Mouse (Mus musculus): ENCODE measurements around the gene Arid1b. TPM values are rescaled to one million over a fixed set of nuclear protein-coding genes. Genes with fewer than 3 reads are reported as not detected.
"Not testable (repeated sequence)": the region's sequence is repeated elsewhere in the genome, so short reads cannot be mapped to it uniquely, and the experiment has no call there.

Gene Arid1b
- total and polyA plus RNA-seq, 2 experiments: 9.7 to 11.7 TPM

GRCm38 (mm10) chr17:5085942-5086341 lies 91.8 kb downstream of the Arid1b start:
- H3K9ac ChIP-seq (ENCODE audit: low read depth, low read length): no peak overlapping the region
- WGBS: 13% methylated on average over 5 of the region's 5 CpGs
- TF ChIP-seq POLR2A (IDR thresholded peaks at IDR 0.05; ENCODE audit: extremely low read depth, insufficient read depth, low read length): no peak
- TF ChIP-seq CTCF (IDR thresholded peaks at IDR 0.05; ENCODE audit: low read depth, low read length): no peak
- peaks cover 30% of the 10 kb centered on the region for H3K4me1 ChIP-seq (ENCODE audit: control insufficient read depth, insufficient read depth, low read length)
- H3K27me3 ChIP-seq (ENCODE audit: control insufficient read depth, insufficient read depth, low read length): no peaks in the 10 kb centered on the region
- peak overlapping the region; percentile 8; the same call in 1 of the 2 replicates for H3K27ac ChIP-seq (replicated peaks; ENCODE audit: insufficient read depth, low read depth, low read length)
- DNase-seq (ENCODE audit: extremely low read depth, low read depth, low spot score): peak; percentile 60
- peaks cover 41% of the 10 kb centered on the region for H3K79me2 ChIP-seq (ENCODE audit: control insufficient read depth, insufficient read depth, low read length)
- H3K4me3 ChIP-seq (ENCODE audit: insufficient read depth, low read depth, low read length): no peak overlapping the region
- no peaks in the 10 kb centered on the region for H3K36me3 ChIP-seq (ENCODE audit: control insufficient read depth, insufficient read depth, low read length)

GRCm38 (mm10) chr17:5088241-5088640 lies 94.1 kb downstream of the Arid1b start:
- peak overlapping the region; percentile 75 for H3K27ac ChIP-seq (replicated peaks; ENCODE audit: insufficient read depth, low read depth, low read length)
- WGBS: 19% methylated on average over 2 of the region's 2 CpGs
- DNase-seq (ENCODE audit: extremely low read depth, low read depth, low spot score): peak; percentile 82
- not testable (repeated sequence) for H3K4me3 ChIP-seq (ENCODE audit: insufficient read depth, low read depth, low read length); H3K36me3 ChIP-seq (ENCODE audit: control insufficient read depth, insufficient read depth, low read length); H3K9ac ChIP-seq (ENCODE audit: low read depth, low read length); H3K27me3 ChIP-seq (ENCODE audit: control insufficient read depth, insufficient read depth, low read length)
- peaks cover 24% of the 10 kb centered on the region for H3K4me1 ChIP-seq (ENCODE audit: control insufficient read depth, insufficient read depth, low read length)
- H3K79me2 ChIP-seq (ENCODE audit: control insufficient read depth, insufficient read depth, low read length): peaks cover 41% of the 10 kb centered on the region

GRCm38 (mm10) chr17:5088822-5089221 lies 94.7 kb downstream of the Arid1b start:
- no peak for TF ChIP-seq POLR2A (IDR thresholded peaks at IDR 0.05; ENCODE audit: extremely low read depth, insufficient read depth, low read length)
- TF ChIP-seq CTCF (IDR thresholded peaks at IDR 0.05; ENCODE audit: low read depth, low read length): no peak
- H3K79me2 ChIP-seq (ENCODE audit: control insufficient read depth, insufficient read depth, low read length): peaks cover 38% of the 10 kb centered on the region; the same call in 1 of the 2 replicates
- 39% methylated on average over 5 of the region's 5 CpGs for WGBS
- H3K27ac ChIP-seq (replicated peaks; ENCODE audit: insufficient read depth, low read depth, low read length): peak overlapping the region; percentile 39; the same call in 1 of the 2 replicates
- no peaks in the 10 kb centered on the region for H3K36me3 ChIP-seq (ENCODE audit: control insufficient read depth, insufficient read depth, low read length)
- no peak overlapping the region for H3K4me3 ChIP-seq (ENCODE audit: insufficient read depth, low read depth, low read length)
- peak; percentile 59 for DNase-seq (ENCODE audit: extremely low read depth, low read depth, low spot score)
- H3K4me1 ChIP-seq (ENCODE audit: control insufficient read depth, insufficient read depth, low read length): peaks cover 23% of the 10 kb centered on the region
- H3K27me3 ChIP-seq (ENCODE audit: control insufficient read depth, insufficient read depth, low read length): no peaks in the 10 kb centered on the region
- no peak overlapping the region for H3K9ac ChIP-seq (ENCODE audit: low read depth, low read length)

- Histone ChIP-seq H3K27me3 (ENCODE audit: control insufficient read depth, insufficient read depth, low read length) (no peaks in the 10 kb centered on the region), H3K4me3 (ENCODE audit: insufficient read depth, low read depth, low read length) (peak overlapping the region; percentile 34; the same call in 1 of the 2 replicates), H3K4me1 (ENCODE audit: control insufficient read depth, insufficient read depth, low read length) (peaks cover 24% of the 10 kb centered on the region), H3K27ac (replicated peaks; ENCODE audit: insufficient read depth, low read depth, low read length) (0 out of 2 replicates have a peak overlapping the region, but pooled peaks have one; percentile 31), H3K36me3 (ENCODE audit: control insufficient read depth, insufficient read depth, low read length) (no peaks in the 10 kb centered on the region), H3K9ac (ENCODE audit: low read depth, low read length) (peak overlapping the region; percentile 6; the same call in 1 of the 2 replicates), H3K79me2 (ENCODE audit: control insufficient read depth, insufficient read depth, low read length) (peaks cover 38% of the 10 kb centered on the region; the same call in 1 of the 2 replicates)
- no peak for TF ChIP-seq POLR2A (IDR thresholded peaks at IDR 0.05; ENCODE audit: extremely low read depth, insufficient read depth, low read length)
- no peak for TF ChIP-seq CTCF (IDR thresholded peaks at IDR 0.05; ENCODE audit: low read depth, low read length)
- WGBS: 18% methylated on average over 12 of the region's 12 CpGs
- peak; percentile 81 for DNase-seq (ENCODE audit: extremely low read depth, low read depth, low spot score)
Measured at GRCm38 (mm10) chr17:5089541-5089940, 95.4 kb downstream of the Arid1b start.

DNA sequence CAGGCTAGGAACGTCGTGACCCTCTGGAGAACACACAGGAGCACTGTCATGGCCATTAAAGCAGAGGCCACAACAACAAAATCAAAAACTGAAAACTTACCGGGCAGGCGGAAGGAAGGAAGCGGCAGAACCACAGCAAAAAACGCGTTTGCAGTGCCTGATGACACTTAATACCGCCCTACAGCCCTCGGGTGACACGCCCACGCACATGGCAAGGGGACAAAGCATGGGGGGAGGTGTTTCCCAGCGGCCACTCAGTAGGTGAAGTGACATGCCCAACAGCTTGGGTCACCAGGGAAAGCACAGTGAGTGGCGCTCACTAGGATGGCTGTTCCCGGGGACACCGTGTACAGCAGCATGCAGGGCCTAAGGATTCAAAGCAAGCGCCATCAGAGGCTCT lies 97.4 kb downstream of the Arid1b start:
- H3K4me3 ChIP-seq (ENCODE audit: insufficient read depth, low read depth, low read length): no peak overlapping the region
- no peak for DNase-seq (ENCODE audit: extremely low read depth, low read depth, low spot score)
- TF ChIP-seq CTCF (IDR thresholded peaks at IDR 0.05; ENCODE audit: low read depth, low read length) (no peak), POLR2A (IDR thresholded peaks at IDR 0.05; ENCODE audit: extremely low read depth, insufficient read depth, low read length) (no peak)
- WGBS: 77% methylated on average over 16 of the region's 16 CpGs
- H3K79me2 ChIP-seq (ENCODE audit: control insufficient read depth, insufficient read depth, low read length): peaks cover 40% of the 10 kb centered on the region
- H3K4me1 ChIP-seq (ENCODE audit: control insufficient read depth, insufficient read depth, low read length): peaks cover 27% of the 10 kb centered on the region
- H3K27ac ChIP-seq (replicated peaks; ENCODE audit: insufficient read depth, low read depth, low read length): no peak overlapping the region
- no peaks in the 10 kb centered on the region for H3K36me3 ChIP-seq (ENCODE audit: control insufficient read depth, insufficient read depth, low read length)
- H3K27me3 ChIP-seq (ENCODE audit: control insufficient read depth, insufficient read depth, low read length): no peaks in the 10 kb centered on the region
- H3K9ac ChIP-seq (ENCODE audit: low read depth, low read length): no peak overlapping the region

DNA sequence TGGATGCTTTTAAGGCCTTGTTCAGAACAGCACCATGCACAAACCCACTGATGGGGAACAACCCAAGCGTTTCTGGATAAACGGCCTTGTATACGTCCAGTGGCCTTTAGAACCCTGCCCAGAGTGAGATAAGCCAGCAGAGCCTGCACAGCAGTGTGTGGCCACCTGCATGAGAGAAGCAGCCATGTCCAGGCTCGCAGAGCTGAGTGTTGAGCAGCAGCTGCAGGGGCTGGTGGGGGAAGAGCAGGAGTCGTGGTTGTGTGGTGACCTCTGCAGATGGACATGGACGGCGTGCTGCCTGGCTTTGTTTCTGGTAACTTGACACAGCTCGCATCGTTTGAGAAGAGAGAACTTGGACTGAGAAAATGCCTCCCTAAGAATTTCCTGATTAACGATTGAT lies 97.8 kb downstream of the Arid1b start:
- 79% methylated on average over 10 of the region's 10 CpGs for WGBS
- H3K4me1 ChIP-seq (ENCODE audit: control insufficient read depth, insufficient read depth, low read length): peaks cover 27% of the 10 kb centered on the region
- DNase-seq (ENCODE audit: extremely low read depth, low read depth, low spot score): no peak
- no peak overlapping the region for H3K4me3 ChIP-seq (ENCODE audit: insufficient read depth, low read depth, low read length)
- no peaks in the 10 kb centered on the region for H3K27me3 ChIP-seq (ENCODE audit: control insufficient read depth, insufficient read depth, low read length)
- no peak overlapping the region for H3K9ac ChIP-seq (ENCODE audit: low read depth, low read length)
- H3K79me2 ChIP-seq (ENCODE audit: control insufficient read depth, insufficient read depth, low read length): peaks cover 40% of the 10 kb centered on the region
- H3K27ac ChIP-seq (replicated peaks; ENCODE audit: insufficient read depth, low read depth, low read length): no peak overlapping the region
- no peaks in the 10 kb centered on the region for H3K36me3 ChIP-seq (ENCODE audit: control insufficient read depth, insufficient read depth, low read length)
- TF ChIP-seq CTCF (IDR thresholded peaks at IDR 0.05; ENCODE audit: low read depth, low read length) (no peak), POLR2A (IDR thresholded peaks at IDR 0.05; ENCODE audit: extremely low read depth, insufficient read depth, low read length) (no peak)

GRCm38 (mm10) chr17:5093343-5093742 lies 99.2 kb downstream of the Arid1b start:
- peaks cover 28% of the 10 kb centered on the region for H3K4me1 ChIP-seq (ENCODE audit: control insufficient read depth, insufficient read depth, low read length)

More at GRCm38 (mm10) chr17:5093343-5093742, 99.2 kb downstream of the Arid1b start:
- WGBS: 75% methylated on average over 2 of the region's 2 CpGs
- DNase-seq (ENCODE audit: extremely low read depth, low read depth, low spot score); H3K36me3 ChIP-seq (ENCODE audit: control insufficient read depth, insufficient read depth, low read length); H3K27me3 ChIP-seq (ENCODE audit: control insufficient read depth, insufficient read depth, low read length); H3K27ac ChIP-seq (replicated peaks; ENCODE audit: insufficient read depth, low read depth, low read length); H3K9ac ChIP-seq (ENCODE audit: low read depth, low read length); H3K4me3 ChIP-seq (ENCODE audit: insufficient read depth, low read depth, low read length): not testable (repeated sequence)
- H3K79me2 ChIP-seq (ENCODE audit: control insufficient read depth, insufficient read depth, low read length): peaks cover 52% of the 10 kb centered on the region
